Mouse (Mus musculus): ENCODE results near the gene Tmem11. TPM values are rescaled to one million over a fixed set of nuclear protein-coding genes. Genes with fewer than 3 reads are reported as not detected.
"Not testable (repeated sequence)": the region's sequence is repeated elsewhere in the genome, so short reads cannot be mapped to it uniquely, and the experiment has no call there.

Tmem11 gene
- polyA plus RNA-seq, 1 experiment from 2014 or later = 54.5 TPM

- H3K27me3 ChIP-seq (ENCODE audit: control insufficient read depth, insufficient read depth, low read depth, low read length) = no peaks in the 10 kb centered on the region
- H3K9me3 ChIP-seq (replicated peaks; ENCODE audit: control insufficient read depth, low read length, poor library complexity, severe bottlenecking) = no peaks in the 10 kb centered on the region
- no peak overlapping the region for H3K27ac ChIP-seq (ENCODE audit: low read length)
- no peak overlapping the region for H3K4me2 ChIP-seq (ENCODE audit: low read length)
- H3K36me3 ChIP-seq (ENCODE audit: control insufficient read depth, insufficient read depth, low read length) = peaks cover 3% of the 10 kb centered on the region; the same call in 1 of the 2 replicates
- no peak overlapping the region for H3K4me3 ChIP-seq (ENCODE audit: low read depth, low read length)
- ATAC-seq = no peak
- peaks cover 23% of the 10 kb centered on the region for H3K4me1 ChIP-seq (ENCODE audit: control insufficient read depth, insufficient read depth, low read length)
- no peak overlapping the region for H3K9ac ChIP-seq (ENCODE audit: low read depth, low read length)
- 85% methylated on average over 6 of the region's 6 CpGs for WGBS
These were observed 6.0 kb downstream of the Tmem11 start for GRCm38 (mm10) chr11:60873101-60873500.

GRCm38 (mm10) chr11:60871409-60871808 is 7.7 kb downstream of the Tmem11 start:
- no peak overlapping the region for H3K4me2 ChIP-seq (ENCODE audit: low read length)
- H3K27me3 ChIP-seq (ENCODE audit: control insufficient read depth, insufficient read depth, low read depth, low read length) = no peaks in the 10 kb centered on the region
- 91% methylated on average over 4 of the region's 4 CpGs for WGBS

GRCm38 (mm10) chr11:60869471-60869870 is 9.6 kb downstream of the Tmem11 start:
- not testable (repeated sequence) for H3K4me1 ChIP-seq (ENCODE audit: control insufficient read depth, insufficient read depth, low read length); H3K9me3 ChIP-seq (replicated peaks; ENCODE audit: control insufficient read depth, low read length, poor library complexity, severe bottlenecking); ATAC-seq; H3K27me3 ChIP-seq (ENCODE audit: control insufficient read depth, insufficient read depth, low read depth, low read length); H3K27ac ChIP-seq (ENCODE audit: low read length); H3K4me3 ChIP-seq (ENCODE audit: low read depth, low read length); H3K4me2 ChIP-seq (ENCODE audit: low read length); H3K9ac ChIP-seq (ENCODE audit: low read depth, low read length); H3K36me3 ChIP-seq (ENCODE audit: control insufficient read depth, insufficient read depth, low read length)
- 97% methylated on average over 6 of the region's 6 CpGs for WGBS

More at GRCm38 (mm10) chr11:60871409-60871808, 7.7 kb downstream of the Tmem11 start:
- no peak overlapping the region for H3K27ac ChIP-seq (ENCODE audit: low read length)
- no peak for ATAC-seq
- H3K4me1 ChIP-seq (ENCODE audit: control insufficient read depth, insufficient read depth, low read length) = peaks cover 10% of the 10 kb centered on the region
- no peak overlapping the region for H3K9ac ChIP-seq (ENCODE audit: low read depth, low read length)
- H3K4me3 ChIP-seq (ENCODE audit: low read depth, low read length) = no peak overlapping the region
- peaks cover 3% of the 10 kb centered on the region; the same call in 1 of the 2 replicates for H3K36me3 ChIP-seq (ENCODE audit: control insufficient read depth, insufficient read depth, low read length)
- no peaks in the 10 kb centered on the region for H3K9me3 ChIP-seq (replicated peaks; ENCODE audit: control insufficient read depth, low read length, poor library complexity, severe bottlenecking)

GRCm38 (mm10) chr11:60867904-60868303 is 11.2 kb downstream of the Tmem11 start:
- Histone ChIP-seq H3K9me3 (replicated peaks; ENCODE audit: control insufficient read depth, low read length, poor library complexity, severe bottlenecking) (no peaks in the 10 kb centered on the region), H3K4me3 (ENCODE audit: low read depth, low read length) (no peak overlapping the region), H3K36me3 (ENCODE audit: control insufficient read depth, insufficient read depth, low read length) (peaks cover 6% of the 10 kb centered on the region), H3K9ac (ENCODE audit: low read depth, low read length) (no peak overlapping the region), H3K27me3 (ENCODE audit: control insufficient read depth, insufficient read depth, low read depth, low read length) (no peaks in the 10 kb centered on the region), H3K4me2 (ENCODE audit: low read length) (no peak overlapping the region), H3K4me1 (ENCODE audit: control insufficient read depth, insufficient read depth, low read length) (no peaks in the 10 kb centered on the region), H3K27ac (ENCODE audit: low read length) (no peak overlapping the region)
- 72% methylated on average over 8 of the region's 8 CpGs for WGBS
- no peak for ATAC-seq

GRCm38 (mm10) chr11:60867456-60867855 is 11.6 kb downstream of the Tmem11 start:
- Histone ChIP-seq H3K4me3 (ENCODE audit: low read depth, low read length) (no peak overlapping the region), H3K4me1 (ENCODE audit: control insufficient read depth, insufficient read depth, low read length) (no peaks in the 10 kb centered on the region), H3K36me3 (ENCODE audit: control insufficient read depth, insufficient read depth, low read length) (peaks cover 6% of the 10 kb centered on the region), H3K27ac (ENCODE audit: low read length) (no peak overlapping the region), H3K9me3 (replicated peaks; ENCODE audit: control insufficient read depth, low read length, poor library complexity, severe bottlenecking) (no peaks in the 10 kb centered on the region), H3K27me3 (ENCODE audit: control insufficient read depth, insufficient read depth, low read depth, low read length) (no peaks in the 10 kb centered on the region), H3K9ac (ENCODE audit: low read depth, low read length) (no peak overlapping the region), H3K4me2 (ENCODE audit: low read length) (no peak overlapping the region)
- ATAC-seq = no peak
- 95% methylated on average over 3 of the region's 3 CpGs for WGBS

- 77% methylated on average over 2 of the region's 2 CpGs for WGBS
- Histone ChIP-seq H3K27ac (ENCODE audit: low read length) (no peak overlapping the region), H3K4me1 (ENCODE audit: control insufficient read depth, insufficient read depth, low read length) (no peaks in the 10 kb centered on the region), H3K36me3 (ENCODE audit: control insufficient read depth, insufficient read depth, low read length) (peaks cover 7% of the 10 kb centered on the region; the same call in 1 of the 2 replicates), H3K9ac (ENCODE audit: low read depth, low read length) (no peak overlapping the region), H3K27me3 (ENCODE audit: control insufficient read depth, insufficient read depth, low read depth, low read length) (no peaks in the 10 kb centered on the region), H3K4me2 (ENCODE audit: low read length) (no peak overlapping the region), H3K4me3 (ENCODE audit: low read depth, low read length) (no peak overlapping the region), H3K9me3 (replicated peaks; ENCODE audit: control insufficient read depth, low read length, poor library complexity, severe bottlenecking) (no peaks in the 10 kb centered on the region)
- ATAC-seq = no peak
These were observed 13.1 kb downstream of the Tmem11 start for GRCm38 (mm10) chr11:60866021-60866420.

- H3K4me3 ChIP-seq (ENCODE audit: low read depth, low read length) = no peak overlapping the region
- H3K9me3 ChIP-seq (replicated peaks; ENCODE audit: control insufficient read depth, low read length, poor library complexity, severe bottlenecking) = no peaks in the 10 kb centered on the region
- no peak for ATAC-seq
- no peaks in the 10 kb centered on the region for H3K27me3 ChIP-seq (ENCODE audit: control insufficient read depth, insufficient read depth, low read depth, low read length)
- peaks cover 7% of the 10 kb centered on the region; the same call in 1 of the 2 replicates for H3K36me3 ChIP-seq (ENCODE audit: control insufficient read depth, insufficient read depth, low read length)
- H3K4me1 ChIP-seq (ENCODE audit: control insufficient read depth, insufficient read depth, low read length) = no peaks in the 10 kb centered on the region
- H3K9ac ChIP-seq (ENCODE audit: low read depth, low read length) = no peak overlapping the region
- 92% methylated on average over 14 of the region's 14 CpGs for WGBS
- no peak overlapping the region for H3K4me2 ChIP-seq (ENCODE audit: low read length)
- no peak overlapping the region for H3K27ac ChIP-seq (ENCODE audit: low read length)
These were observed 14.2 kb downstream of the Tmem11 start for GRCm38 (mm10) chr11:60864916-60865315.

- Histone ChIP-seq H3K4me1 (ENCODE audit: control insufficient read depth, insufficient read depth, low read length) (no peaks in the 10 kb centered on the region), H3K4me3 (ENCODE audit: low read depth, low read length) (no peak overlapping the region), H3K27ac (ENCODE audit: low read length) (no peak overlapping the region), H3K4me2 (ENCODE audit: low read length) (no peak overlapping the region), H3K9ac (ENCODE audit: low read depth, low read length) (no peak overlapping the region), H3K27me3 (ENCODE audit: control insufficient read depth, insufficient read depth, low read depth, low read length) (no peaks in the 10 kb centered on the region), H3K36me3 (ENCODE audit: control insufficient read depth, insufficient read depth, low read length) (peaks cover 7% of the 10 kb centered on the region; the same call in 1 of the 2 replicates), H3K9me3 (replicated peaks; ENCODE audit: control insufficient read depth, low read length, poor library complexity, severe bottlenecking) (no peaks in the 10 kb centered on the region)
- no peak for ATAC-seq
- WGBS = 93% methylated on average over 2 of the region's 2 CpGs
These were observed 14.9 kb downstream of the Tmem11 start for GRCm38 (mm10) chr11:60864166-60864565.

- no peaks in the 10 kb centered on the region for H3K4me1 ChIP-seq (ENCODE audit: control insufficient read depth, insufficient read depth, low read length)
- WGBS = 91% methylated on average over 4 of the region's 4 CpGs
- ATAC-seq = no peak
These were observed 15.9 kb downstream of the Tmem11 start for GRCm38 (mm10) chr11:60863196-60863595.

More at GRCm38 (mm10) chr11:60863196-60863595, 15.9 kb downstream of the Tmem11 start:
- Histone ChIP-seq H3K4me2 (ENCODE audit: low read length) (no peak overlapping the region), H3K27ac (ENCODE audit: low read length) (no peak overlapping the region), H3K4me3 (ENCODE audit: low read depth, low read length) (no peak overlapping the region), H3K36me3 (ENCODE audit: control insufficient read depth, insufficient read depth, low read length) (peaks cover 9% of the 10 kb centered on the region), H3K9me3 (replicated peaks; ENCODE audit: control insufficient read depth, low read length, poor library complexity, severe bottlenecking) (no peaks in the 10 kb centered on the region), H3K27me3 (ENCODE audit: control insufficient read depth, insufficient read depth, low read depth, low read length) (no peaks in the 10 kb centered on the region), H3K9ac (ENCODE audit: low read depth, low read length) (no peak overlapping the region)

All from midbrain, embryonic 16.5 days (tissue).